Mouse (Mus musculus) stomach, postnatal 0 days (tissue): Measurements from ENCODE around the gene Tnfaip8l1.

ENCODE experiments used
- CTCF ChIP-seq: IDR thresholded peaks from 2 replicates; pipeline ENCODE4 v1.5.1; 2016; ENCODE audit warnings: antibody characterized with exemption, low read depth, mild to moderate bottlenecking, moderate library complexity
- EP300 ChIP-seq: optimal IDR thresholded peaks from 2 replicates; pipeline ENCODE3; 2016; ENCODE audit warnings: antibody characterized with exemption

- TF ChIP-seq CTCF (no peak), EP300 (no peak)
These were observed 44.9 kb downstream of the Tnfaip8l1 start for GRCm38 (mm10) chr17:56206986-56207674.
